Mouse (Mus musculus) heart, adult 2 months (tissue): Measurements from ENCODE around the gene Mettl7a1.

Source experiments
- CTCF ChIP-seq: fragments of 200-600 bp; IDR thresholded peaks from 2 replicates; pipeline ENCODE4 v1.8.1; 2022; ENCODE audit warnings: antibody characterized with exemption, mild to moderate bottlenecking, moderate library complexity
- POLR2A ChIP-seq: fragments of 200-500 bp; IDR thresholded peaks from 2 replicates; pipeline ENCODE4 v1.6.1; 2011; ENCODE audit warnings: mild to moderate bottlenecking, low read depth, low read length, control low read depth; ENCODE audit not compliant: insufficient read depth

DNA sequence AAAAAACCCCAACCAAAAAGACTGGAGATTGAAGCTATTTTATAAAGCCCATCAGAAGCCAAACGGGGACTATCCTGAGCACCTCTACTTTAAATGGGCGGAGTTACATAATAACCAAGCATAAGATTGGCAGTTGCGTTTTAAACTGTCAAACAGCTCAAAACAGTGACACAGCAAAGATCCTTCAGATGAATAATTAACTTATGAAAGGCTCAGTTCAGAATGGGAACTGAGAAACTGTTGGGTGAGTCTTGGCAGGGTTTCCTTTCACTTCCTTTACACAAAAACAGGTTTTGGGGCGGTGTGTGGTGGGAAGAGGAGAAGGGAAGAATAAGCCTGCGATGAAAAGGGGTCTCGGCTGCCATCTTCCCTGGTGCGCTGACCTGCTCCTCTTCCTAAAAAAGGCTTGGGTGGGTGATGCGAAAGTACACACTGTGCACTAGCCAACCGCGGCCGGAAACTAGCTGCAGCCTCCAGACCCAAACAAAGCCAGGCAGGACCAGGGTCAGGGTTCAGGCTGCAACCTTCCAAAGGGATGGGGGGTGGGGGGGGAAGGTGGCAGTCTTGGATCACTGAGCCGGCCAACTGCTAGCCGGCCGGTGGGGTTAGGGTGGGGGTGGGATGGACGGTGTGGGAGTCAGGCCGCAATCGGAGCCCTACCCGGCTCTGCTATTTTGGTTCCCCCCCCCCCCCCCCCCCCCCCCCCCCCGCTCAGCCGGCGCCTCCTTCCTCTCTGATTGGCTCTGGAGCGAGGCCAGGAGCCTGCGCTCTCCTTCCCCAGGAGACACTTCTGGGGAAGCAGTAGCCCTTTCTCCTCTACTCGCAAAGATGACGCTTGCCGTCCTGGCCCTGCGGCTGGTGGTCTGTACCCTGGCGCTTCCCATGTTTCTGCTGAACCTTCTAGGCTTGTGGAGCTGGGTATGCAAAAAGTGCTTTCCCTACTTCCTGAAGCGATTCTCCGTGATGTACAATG, at the start of gene Mettl7a1:
- TF ChIP-seq CTCF (no peak), POLR2A (peak; percentile 94)
